Mouse (Mus musculus) left cerebral cortex, adult 6 months (tissue): ENCODE data around the gene Gid4. TPM values are rescaled to one million over a fixed set of nuclear protein-coding genes. Genes with fewer than 3 reads are reported as not detected.

Source experiments
- long read RNA-seq, 2 experiments: library from polyadenylated mRNA; unstranded; transcript quantifications; one replicate each; pipeline ENCODE4 v2.0.0; 2019 to 2020
- polyA plus RNA-seq: library from polyadenylated mRNA; unstranded; fragments of <200 nt; fragmentation: Nextera tagmentation; gene quantifications from 2 replicates; pipeline ENCODE4 v1.2.3, GENCODE M21; 2021

The Gid4 gene
- 43.7 and 47.2 TPM in 2 replicates for polyA plus RNA-seq
- long read RNA-seq, experiment 1, full-length matches to known transcripts = 68 of 98 reads
- long read RNA-seq, experiment 1, partial matches to known transcripts = 4 of 98 reads
- long read RNA-seq, experiment 1, other reads (novel, unspliced or antisense) = 26 of 98 reads
- long read RNA-seq, experiment 2, full-length matches to known transcripts = 1 of 111 reads
- long read RNA-seq, experiment 2, partial matches to known transcripts = 3 of 111 reads
- long read RNA-seq, experiment 2, other reads (novel, unspliced or antisense) = 107 of 111 reads

DNA sequence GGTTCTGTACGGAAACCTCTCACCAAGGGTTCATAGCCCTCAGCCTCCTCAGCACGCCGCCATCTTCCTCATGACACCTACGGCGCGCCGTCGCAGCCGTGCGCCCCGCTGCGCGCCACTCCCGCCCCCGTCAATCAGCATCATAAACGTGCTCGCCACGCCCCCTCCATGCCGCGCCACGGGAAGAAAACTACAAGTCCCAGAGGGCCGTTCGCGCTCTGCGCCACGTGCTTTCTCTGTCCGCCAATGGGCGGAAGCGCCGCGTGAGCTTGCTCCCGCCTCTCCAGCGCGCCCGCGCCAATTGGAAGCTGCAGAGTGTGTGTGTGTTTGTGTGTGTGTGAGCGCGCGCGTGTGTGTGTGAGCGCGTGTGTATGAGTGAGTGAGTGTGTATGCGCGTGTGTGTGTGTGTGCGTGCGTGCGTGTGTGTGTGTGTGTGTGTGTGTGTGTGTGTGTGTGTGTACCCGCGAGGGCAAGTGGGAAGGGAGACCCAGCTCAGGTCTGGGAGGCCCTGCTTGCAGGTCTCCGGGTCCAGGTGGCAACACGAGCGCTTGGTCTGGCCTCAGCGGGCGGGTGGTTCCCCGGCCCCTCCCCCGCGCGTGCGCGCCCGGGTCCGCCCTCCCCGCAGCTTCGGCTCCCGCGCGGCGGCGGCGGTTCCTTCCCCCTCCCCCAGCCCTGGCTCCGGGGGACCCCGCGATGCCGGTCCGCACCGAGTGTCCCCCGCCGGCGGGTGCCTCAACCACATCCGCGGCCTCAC is at the start of gene Gid4:
Gene Gid4, plus strand, starts transcription at position 183 of the 754 bp plus-strand sequence.

DNA sequence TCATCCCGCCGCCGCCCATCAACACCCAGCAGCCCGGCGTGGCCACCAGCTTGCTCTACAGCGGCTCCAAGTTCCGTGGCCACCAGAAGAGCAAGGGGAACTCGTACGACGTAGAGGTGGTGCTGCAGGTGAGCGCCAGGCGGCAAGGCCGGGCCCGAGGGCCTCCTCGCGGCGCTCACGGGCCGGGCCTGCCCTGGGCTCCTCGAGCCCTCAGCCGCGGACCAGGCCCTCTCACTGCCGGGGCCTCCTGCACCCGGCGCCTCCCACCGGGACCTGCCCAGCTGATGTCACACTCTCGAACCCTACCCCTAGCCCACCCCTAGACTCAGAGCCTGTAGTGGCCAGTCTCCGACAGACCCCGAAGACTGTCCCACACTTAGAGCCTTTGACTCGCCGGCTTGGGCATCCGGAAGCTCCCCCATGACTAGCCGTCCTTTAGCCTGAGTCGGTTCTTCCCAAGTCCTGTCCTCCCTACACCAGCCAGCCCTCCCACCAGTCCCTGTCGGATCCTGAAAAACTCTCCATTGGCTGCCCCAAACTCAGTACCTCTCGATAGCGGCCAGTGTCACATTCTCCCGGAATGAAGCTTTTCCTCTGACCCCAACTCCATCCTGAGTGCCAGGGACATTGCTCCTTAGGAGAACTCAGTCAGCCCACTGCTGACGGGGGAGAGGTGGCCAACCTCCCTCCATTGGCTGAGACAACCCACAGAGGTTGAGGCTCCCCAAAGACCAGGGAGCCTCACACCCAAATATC is 950 bp downstream of the Gid4 start, which contains the start of gene Atpaf2:
Gene Atpaf2, minus strand, starts transcription at position 741 of the 756 bp plus-strand sequence.

DNA sequence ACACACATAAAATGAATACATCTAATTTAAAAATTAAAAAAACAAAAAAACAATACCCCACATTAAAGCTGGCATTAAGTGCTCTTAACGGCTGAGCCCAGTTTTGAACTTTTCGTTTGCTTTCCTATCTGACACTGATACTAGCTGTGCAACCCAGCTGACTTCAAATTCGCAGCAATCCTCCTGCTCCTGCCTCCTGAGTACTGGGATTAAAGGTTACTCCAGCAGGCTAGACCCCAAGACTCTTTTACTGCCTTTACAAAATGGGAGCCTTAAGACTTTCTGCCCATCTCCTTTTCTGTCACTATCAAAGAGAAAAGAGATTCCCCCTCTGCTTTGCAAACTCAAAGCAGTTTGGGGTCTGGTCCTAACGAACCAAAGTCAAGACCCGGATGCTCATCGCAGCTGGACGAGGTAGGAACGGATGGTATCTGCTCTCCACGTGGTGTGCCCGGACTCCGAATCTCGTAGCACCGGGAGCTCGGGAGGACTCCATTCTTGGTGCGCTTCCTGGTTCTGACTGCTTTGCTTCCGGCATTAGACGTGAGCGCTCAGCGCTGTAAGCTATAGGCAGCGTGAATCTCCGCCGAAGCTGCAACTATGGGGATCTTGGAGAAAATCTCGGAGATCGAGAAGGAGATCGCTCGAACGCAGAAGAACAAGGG is 37.3 kb downstream of the Gid4 start, which contains the start of gene Drg2:
Gene Drg2, plus strand, starts transcription at position 512 of the 665 bp plus-strand sequence.

DNA sequence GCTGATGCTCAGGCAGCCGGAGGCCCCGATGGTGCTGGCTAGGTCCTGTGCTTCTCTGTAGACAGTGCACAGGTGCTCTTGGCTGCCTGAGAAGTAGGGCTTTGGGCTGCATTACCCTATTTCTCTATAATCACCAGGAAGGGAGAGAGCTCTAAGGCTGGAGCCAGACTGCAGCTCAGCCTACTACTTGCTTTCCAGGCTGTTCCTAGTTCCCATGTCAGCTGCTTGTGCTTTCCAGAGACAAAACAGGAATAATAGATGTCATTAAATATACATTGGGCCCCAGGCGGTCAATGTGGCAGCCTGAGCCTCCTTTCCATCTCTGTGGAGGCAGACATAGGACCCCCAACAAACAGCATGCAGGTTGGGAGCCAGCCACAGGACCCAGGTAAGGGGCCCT is 52.1 kb downstream of the Gid4 start, which contains the start of gene Myo15:
Gene Myo15, plus strand, starts transcription at position 301 of the 400 bp plus-strand sequence.

Other genes with a start within 250 kb of the Gid4 start
- 11.2 and 13.3 TPM in 2 replicates for gene Srebf1, start 194.6 kb upstream of the Gid4 start, polyA plus RNA-seq
- gene Tom1l2, start 64.2 kb upstream of the Gid4 start, polyA plus RNA-seq = 67.3 and 75.3 TPM in 2 replicates
- 7.1 and 9.7 TPM in 2 replicates for gene Drc3, start 63.8 kb upstream of the Gid4 start, polyA plus RNA-seq
- gene Atpaf2, start 1.3 kb downstream of the Gid4 start, polyA plus RNA-seq = 22.6 and 30.2 TPM in 2 replicates
- 54.6 and 57.6 TPM in 2 replicates for gene Drg2, start 37.4 kb downstream of the Gid4 start, polyA plus RNA-seq
- gene Myo15, start 52.2 kb downstream of the Gid4 start, polyA plus RNA-seq = 0.04 TPM in 1 of 2 replicates, not detected in the other
- 25.8 and 28.9 TPM in 2 replicates for gene Alkbh5, start 119.2 kb downstream of the Gid4 start, polyA plus RNA-seq